Mouse (Mus musculus): Measurements from ENCODE around the gene H2afv. TPM values are rescaled to one million over a fixed set of nuclear protein-coding genes. Genes with fewer than 3 reads are reported as not detected.
A peak's percentile ranks its signal among the peaks of the same experiment; 100 is the strongest.

Gene H2afv
- polyA plus RNA-seq, 1 experiment from 2014 or later: 510 TPM

DNA sequence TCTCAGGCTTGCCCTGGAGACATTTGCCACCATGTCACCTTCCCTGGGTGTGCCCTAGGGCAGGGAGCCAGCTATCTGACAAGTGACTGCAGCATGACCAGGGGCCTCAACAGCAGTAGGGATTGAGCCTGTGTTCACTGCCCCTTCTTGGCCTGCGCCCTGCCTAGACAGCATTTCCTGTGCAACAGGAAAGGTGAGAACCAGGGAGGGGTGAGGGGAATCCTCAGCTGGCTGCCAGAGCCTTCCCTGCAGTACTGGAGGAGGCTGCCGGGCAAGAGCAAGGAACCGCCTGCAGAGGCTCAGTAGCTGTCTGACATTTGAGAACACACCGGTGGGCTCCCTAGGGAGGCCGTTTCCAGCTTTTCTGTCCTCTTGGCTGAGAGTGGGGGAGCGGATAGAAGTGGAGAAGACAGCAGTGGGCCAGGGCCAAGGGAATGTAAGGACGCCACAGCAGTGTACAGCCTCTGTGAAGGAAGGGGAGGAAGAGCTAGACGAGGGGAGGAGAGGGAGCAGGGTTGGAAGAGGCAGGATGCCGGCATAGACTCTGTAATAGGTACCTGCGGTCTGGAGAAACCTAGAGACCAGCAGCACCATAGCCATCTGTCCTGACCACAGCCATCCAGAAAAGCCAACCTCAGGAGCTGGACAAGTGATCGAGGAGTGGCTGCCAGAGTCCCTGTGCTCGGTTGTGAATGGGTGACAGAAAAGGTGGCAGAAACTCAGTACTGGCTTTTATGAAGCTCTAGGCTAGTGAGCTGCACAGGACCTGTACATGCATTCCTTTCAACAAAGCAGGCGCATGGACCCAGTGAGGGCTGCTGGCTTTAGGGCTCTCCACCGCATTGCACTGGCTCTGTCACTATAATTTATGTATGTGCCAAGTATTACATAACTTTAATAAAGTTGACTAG is 37.7 kb downstream of the H2afv start:
- peak; percentile 73 for DNase-seq (ENCODE audit: low spot score)
- H3K4me1 ChIP-seq (replicated peaks; ENCODE audit: control insufficient read depth, insufficient read depth, low read length): peaks cover 23% of the 10 kb centered on the region

DNA sequence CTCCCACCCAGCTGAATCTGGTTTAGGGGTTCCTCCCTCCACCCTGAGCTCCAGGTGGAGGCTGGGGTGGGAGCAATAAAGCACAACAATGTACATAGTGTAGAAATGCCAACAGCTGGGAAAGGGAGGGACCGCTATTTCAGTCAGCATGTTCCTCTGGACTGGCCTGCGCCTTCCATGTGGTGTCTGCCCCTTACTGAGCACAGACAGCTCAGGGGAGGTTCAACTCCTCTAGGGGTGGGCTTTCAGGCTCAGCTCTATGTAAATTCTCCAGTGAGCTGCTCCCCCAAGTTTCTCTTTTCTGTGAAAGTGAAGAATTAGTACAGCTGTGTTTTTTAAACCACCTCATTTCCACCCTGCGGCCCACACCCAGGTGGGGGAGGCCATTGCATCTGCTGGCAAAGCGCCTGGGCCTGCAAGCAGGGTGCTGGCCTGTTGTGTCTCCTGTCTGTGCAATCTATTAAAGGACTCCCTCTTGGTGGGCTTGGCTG is 38.6 kb downstream of the H2afv start:
- peaks cover 23% of the 10 kb centered on the region for H3K4me1 ChIP-seq (replicated peaks; ENCODE audit: control insufficient read depth, insufficient read depth, low read length)
- WGBS: 55% methylated on average over 4 of the region's 4 CpGs
- H3K9ac ChIP-seq (ENCODE audit: low read length): no peak overlapping the region
- no peaks in the 10 kb centered on the region for H3K9me3 ChIP-seq (ENCODE audit: control insufficient read depth, low read length)
- peak overlapping the region; percentile 80 for H3K27ac ChIP-seq (ENCODE audit: low read depth)
- H3K4me3 ChIP-seq (ENCODE audit: low read depth, low read length): no peak overlapping the region
- ATAC-seq (replicated peaks; ENCODE audit: low FRiP score, low TSS enrichment, low read depth) (peak; percentile 37; the same call in 1 of the 2 replicates), DNase-seq (ENCODE audit: low spot score) (no peak)
- no peak overlapping the region for H3K4me2 ChIP-seq (ENCODE audit: low read length)
- no peaks in the 10 kb centered on the region for H3K27me3 ChIP-seq (replicated peaks; ENCODE audit: control insufficient read depth, insufficient read depth, low read length)
- peaks cover 51% of the 10 kb centered on the region for H3K36me3 ChIP-seq (ENCODE audit: control insufficient read depth, insufficient read depth, low read length)

More for the DNA sequence above, 37.7 kb downstream of the H2afv start:
- Histone ChIP-seq H3K9ac (ENCODE audit: low read length) (no peak overlapping the region), H3K27me3 (replicated peaks; ENCODE audit: control insufficient read depth, insufficient read depth, low read length) (no peaks in the 10 kb centered on the region), H3K4me3 (ENCODE audit: low read depth, low read length) (no peak overlapping the region), H3K9me3 (ENCODE audit: control insufficient read depth, low read length) (no peaks in the 10 kb centered on the region), H3K27ac (ENCODE audit: low read depth) (peak overlapping the region; percentile 80), H3K4me2 (ENCODE audit: low read length) (no peak overlapping the region), H3K36me3 (ENCODE audit: control insufficient read depth, insufficient read depth, low read length) (peaks cover 42% of the 10 kb centered on the region)
- peak; percentile 51 for ATAC-seq (replicated peaks; ENCODE audit: low FRiP score, low TSS enrichment, low read depth)
- 32% methylated on average over 14 of the region's 14 CpGs for WGBS

DNA sequence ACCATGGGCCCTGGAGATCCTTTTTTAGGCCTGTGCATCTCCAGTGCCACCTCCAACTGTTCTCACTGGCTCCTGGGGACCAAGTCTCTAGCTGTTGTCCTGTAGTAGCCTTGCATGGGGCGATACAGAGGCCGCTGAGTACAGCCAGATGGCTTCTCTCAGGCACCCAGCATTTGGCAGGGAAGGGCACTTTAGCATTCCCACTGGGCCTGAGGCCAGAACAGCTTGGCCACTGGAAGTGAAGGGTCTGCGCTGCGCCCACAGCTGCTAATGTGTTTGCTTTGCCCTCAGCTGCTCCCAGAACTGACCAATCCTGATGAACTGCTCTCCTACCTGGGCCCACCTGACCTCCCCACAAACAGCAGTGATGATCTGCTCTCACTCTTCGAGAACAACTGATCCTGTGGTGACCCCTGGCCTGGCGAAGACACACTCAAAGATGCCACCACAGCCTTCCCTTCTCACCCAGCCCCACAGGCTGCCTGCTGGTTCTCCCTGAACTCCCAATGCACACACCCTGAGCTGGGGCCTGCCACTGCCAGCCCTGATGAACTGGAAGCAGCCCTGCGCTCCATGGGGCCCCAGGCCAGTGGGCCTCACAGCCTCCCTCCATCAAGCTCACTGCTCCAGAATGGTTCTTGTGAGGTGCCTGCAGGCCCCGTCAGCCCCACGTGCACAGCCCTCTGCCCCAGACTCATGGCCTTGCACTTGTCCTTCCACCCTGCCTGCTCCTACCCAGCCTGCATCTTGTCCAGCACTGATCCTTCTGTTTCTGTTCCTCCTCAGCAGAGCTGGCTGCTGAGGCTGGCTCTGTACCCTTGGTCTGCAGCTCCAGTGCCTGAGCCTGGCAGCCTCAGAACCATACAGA is 39.3 kb downstream of the H2afv start:
- WGBS: 78% methylated on average over 9 of the region's 9 CpGs
- no peak overlapping the region for H3K4me2 ChIP-seq (ENCODE audit: low read length)
- peak overlapping the region; percentile 80 for H3K27ac ChIP-seq (ENCODE audit: low read depth)
- peaks cover 58% of the 10 kb centered on the region for H3K36me3 ChIP-seq (ENCODE audit: control insufficient read depth, insufficient read depth, low read length)
- H3K27me3 ChIP-seq (replicated peaks; ENCODE audit: control insufficient read depth, insufficient read depth, low read length): no peaks in the 10 kb centered on the region
- H3K4me3 ChIP-seq (ENCODE audit: low read depth, low read length): no peak overlapping the region
- no peak for ATAC-seq (replicated peaks; ENCODE audit: low FRiP score, low TSS enrichment, low read depth)
- no peak overlapping the region for H3K9ac ChIP-seq (ENCODE audit: low read length)
- no peaks in the 10 kb centered on the region for H3K9me3 ChIP-seq (ENCODE audit: control insufficient read depth, low read length)
- no peak for DNase-seq (ENCODE audit: low spot score)
- H3K4me1 ChIP-seq (replicated peaks; ENCODE audit: control insufficient read depth, insufficient read depth, low read length): peaks cover 23% of the 10 kb centered on the region

DNA sequence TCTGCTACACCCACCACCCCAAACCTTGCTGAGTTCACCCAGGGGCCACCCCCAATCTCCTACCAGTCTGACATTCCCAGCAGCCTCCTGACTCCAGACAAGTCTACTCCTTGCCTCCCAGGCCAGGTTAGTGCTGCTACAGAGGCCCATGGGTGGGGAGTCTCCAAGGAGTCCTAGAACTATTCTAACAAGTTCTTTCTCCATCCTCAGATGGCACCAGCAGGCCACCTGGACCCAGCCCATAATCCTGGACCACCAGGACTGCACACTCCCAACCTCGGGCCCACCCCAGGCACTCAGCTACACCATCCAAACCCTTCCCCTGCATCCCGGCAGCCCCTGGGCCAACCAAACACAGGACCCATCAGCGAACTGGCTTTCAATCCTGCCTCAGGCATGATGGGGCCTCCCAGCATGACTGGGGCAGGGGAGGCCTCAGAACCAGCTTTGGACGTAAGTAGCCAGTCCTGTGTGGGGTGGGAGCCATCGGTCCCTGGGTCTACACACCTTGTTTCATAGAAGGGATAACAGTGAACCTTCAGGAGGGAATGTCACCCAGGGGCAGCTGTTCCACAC is 40.3 kb downstream of the H2afv start:
- H3K27me3 ChIP-seq (replicated peaks; ENCODE audit: control insufficient read depth, insufficient read depth, low read length): no peaks in the 10 kb centered on the region
- ATAC-seq (replicated peaks; ENCODE audit: low FRiP score, low TSS enrichment, low read depth) (no peak), DNase-seq (ENCODE audit: low spot score) (no peak)
- WGBS: 93% methylated on average over 5 of the region's 5 CpGs
- no peak overlapping the region for H3K4me3 ChIP-seq (ENCODE audit: low read depth, low read length)
- no peak overlapping the region for H3K4me2 ChIP-seq (ENCODE audit: low read length)
- no peak overlapping the region for H3K27ac ChIP-seq (ENCODE audit: low read depth)
- H3K9me3 ChIP-seq (ENCODE audit: control insufficient read depth, low read length): no peaks in the 10 kb centered on the region
- peaks cover 23% of the 10 kb centered on the region for H3K4me1 ChIP-seq (replicated peaks; ENCODE audit: control insufficient read depth, insufficient read depth, low read length)
- H3K36me3 ChIP-seq (ENCODE audit: control insufficient read depth, insufficient read depth, low read length): peaks cover 68% of the 10 kb centered on the region
- no peak overlapping the region for H3K9ac ChIP-seq (ENCODE audit: low read length)

DNA sequence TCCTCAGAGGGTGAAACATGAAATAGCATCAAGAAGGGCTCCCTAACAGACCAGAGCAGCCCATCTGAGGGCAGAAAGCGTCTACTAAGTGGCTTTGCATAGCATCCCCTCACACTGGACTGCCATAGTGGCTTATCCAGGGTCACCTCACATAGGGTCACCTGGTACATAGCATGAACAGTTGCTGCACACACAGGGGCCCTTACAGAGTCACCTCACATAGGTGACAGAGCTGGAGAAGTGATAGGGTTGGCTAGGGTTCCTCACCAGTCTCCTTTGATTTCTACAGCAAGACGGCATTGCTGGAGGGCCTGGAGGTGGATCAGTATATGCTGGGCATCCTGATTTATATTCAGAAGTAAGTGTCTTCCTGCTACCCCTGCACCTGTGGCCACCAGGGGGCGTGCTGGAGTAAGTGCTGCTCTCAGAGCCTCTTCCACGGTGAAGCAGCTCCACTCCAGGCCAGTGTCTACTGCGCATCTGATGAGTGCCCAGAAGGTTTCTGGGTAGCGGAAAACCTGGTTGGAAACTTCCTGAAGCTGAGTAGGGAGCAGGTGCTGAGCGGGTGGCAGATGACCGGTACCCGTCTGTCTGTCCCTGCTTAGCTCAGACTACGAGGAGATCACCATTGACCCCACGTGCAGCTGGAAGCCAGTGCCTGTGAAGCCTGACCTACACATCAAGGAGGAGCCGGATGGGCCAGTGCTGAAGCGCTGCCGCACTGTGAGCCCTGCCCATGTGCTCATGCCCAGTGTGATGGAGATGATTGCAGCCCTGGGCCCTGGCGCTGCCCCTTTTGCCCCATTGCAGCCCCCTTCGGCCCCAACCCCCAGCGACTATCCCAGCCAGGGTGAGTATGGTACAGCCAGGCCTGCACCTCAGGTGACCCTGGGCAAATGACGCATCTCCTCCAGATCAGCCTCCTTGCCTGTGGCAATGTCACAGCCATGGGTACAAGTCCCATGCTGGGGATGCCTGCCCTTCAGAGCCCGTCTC is 41.4 kb downstream of the H2afv start:
- Histone ChIP-seq H3K27me3 (replicated peaks; ENCODE audit: control insufficient read depth, insufficient read depth, low read length) (no peaks in the 10 kb centered on the region), H3K27ac (ENCODE audit: low read depth) (no peak overlapping the region), H3K9ac (ENCODE audit: low read length) (no peak overlapping the region), H3K9me3 (ENCODE audit: control insufficient read depth, low read length) (no peaks in the 10 kb centered on the region), H3K36me3 (ENCODE audit: control insufficient read depth, insufficient read depth, low read length) (peaks cover 79% of the 10 kb centered on the region), H3K4me1 (replicated peaks; ENCODE audit: control insufficient read depth, insufficient read depth, low read length) (peaks cover 23% of the 10 kb centered on the region), H3K4me3 (ENCODE audit: low read depth, low read length) (no peak overlapping the region), H3K4me2 (ENCODE audit: low read length) (no peak overlapping the region)
- ATAC-seq (replicated peaks; ENCODE audit: low FRiP score, low TSS enrichment, low read depth): no peak
- DNase-seq (ENCODE audit: low spot score): peak; percentile 74
- WGBS: 85% methylated on average over 19 of the region's 19 CpGs

DNA sequence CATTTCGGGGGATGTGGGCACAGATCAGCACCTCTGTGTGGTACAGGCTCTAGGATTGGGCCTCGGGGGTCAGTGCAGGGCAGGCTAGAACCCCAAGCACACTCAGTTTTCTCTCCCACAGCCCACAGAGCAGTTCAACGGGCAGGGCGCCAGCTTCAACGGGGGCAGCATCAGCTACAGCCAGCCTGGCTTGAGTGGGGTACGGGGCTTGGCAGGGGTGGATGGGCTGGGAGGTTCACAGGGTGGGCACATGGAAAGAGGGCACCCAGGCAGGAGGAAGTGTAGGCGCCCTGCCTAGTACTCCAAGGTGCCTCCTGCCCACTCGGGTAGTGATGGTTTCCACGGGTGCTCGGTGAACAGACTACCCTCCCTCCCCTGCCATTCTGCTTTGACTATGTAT is 46.1 kb downstream of the H2afv start:
- 96% methylated on average over 10 of the region's 10 CpGs for WGBS
- H3K9ac ChIP-seq (ENCODE audit: low read length): no peak overlapping the region
- H3K9me3 ChIP-seq (ENCODE audit: control insufficient read depth, low read length): no peaks in the 10 kb centered on the region
- H3K4me2 ChIP-seq (ENCODE audit: low read length): no peak overlapping the region
- H3K4me1 ChIP-seq (replicated peaks; ENCODE audit: control insufficient read depth, insufficient read depth, low read length): no peaks in the 10 kb centered on the region
- ATAC-seq (replicated peaks; ENCODE audit: low FRiP score, low TSS enrichment, low read depth): no peak
- DNase-seq (ENCODE audit: low spot score): no peak
- no peak overlapping the region for H3K27ac ChIP-seq (ENCODE audit: low read depth)
- no peak overlapping the region for H3K4me3 ChIP-seq (ENCODE audit: low read depth, low read length)
- H3K27me3 ChIP-seq (replicated peaks; ENCODE audit: control insufficient read depth, insufficient read depth, low read length): no peaks in the 10 kb centered on the region
- peaks cover 88% of the 10 kb centered on the region for H3K36me3 ChIP-seq (ENCODE audit: control insufficient read depth, insufficient read depth, low read length)

DNA sequence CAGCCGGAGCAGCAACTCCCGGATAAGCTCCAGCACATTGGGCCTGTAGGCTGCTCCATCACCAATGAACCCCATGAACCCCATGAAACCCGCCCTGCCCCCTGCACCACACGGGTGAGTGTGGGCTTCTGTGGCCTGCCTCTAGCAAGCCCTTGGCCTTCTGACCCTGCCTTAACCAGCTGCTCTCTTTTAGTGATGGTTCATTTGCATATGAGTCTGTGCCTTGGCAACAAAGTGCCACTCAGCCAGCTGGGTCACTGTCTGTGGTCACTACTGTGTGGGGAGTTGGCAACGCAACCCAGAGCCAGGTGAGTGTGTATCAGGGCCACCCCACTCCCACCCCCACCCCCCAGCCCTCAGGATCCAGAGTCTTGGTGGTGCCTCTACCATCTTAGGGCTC is 48.7 kb downstream of the H2afv start:
- H3K4me1 ChIP-seq (replicated peaks; ENCODE audit: control insufficient read depth, insufficient read depth, low read length): 0 out of 2 replicates have a peak, but pooled peaks cover 1% of the 10 kb centered on the region
- no peaks in the 10 kb centered on the region for H3K9me3 ChIP-seq (ENCODE audit: control insufficient read depth, low read length)
- 86% methylated on average over 5 of the region's 5 CpGs for WGBS
- no peak overlapping the region for H3K9ac ChIP-seq (ENCODE audit: low read length)
- no peak overlapping the region for H3K27ac ChIP-seq (ENCODE audit: low read depth)
- H3K4me3 ChIP-seq (ENCODE audit: low read depth, low read length): no peak overlapping the region
- H3K27me3 ChIP-seq (replicated peaks; ENCODE audit: control insufficient read depth, insufficient read depth, low read length): no peaks in the 10 kb centered on the region
- DNase-seq (ENCODE audit: low spot score) (no peak), ATAC-seq (replicated peaks; ENCODE audit: low FRiP score, low TSS enrichment, low read depth) (no peak)
- H3K36me3 ChIP-seq (ENCODE audit: control insufficient read depth, insufficient read depth, low read length): peaks cover 63% of the 10 kb centered on the region
- no peak overlapping the region for H3K4me2 ChIP-seq (ENCODE audit: low read length)

Measured in intestine, embryonic 14.5 days (tissue).